Mouse (Mus musculus) spleen, adult 2 months (tissue): ENCODE data around the gene Foxj1. TPM values are rescaled to one million over a fixed set of nuclear protein-coding genes. Genes with fewer than 3 reads are reported as not detected.
A peak's percentile ranks its signal among the peaks of the same experiment; 100 is the strongest.
"Not testable (repeated sequence)": the region's sequence is repeated elsewhere in the genome, so short reads cannot be mapped to it uniquely, and the experiment has no call there.

ENCODE experiments used
- DNase-seq, 2 experiments: peaks; one replicate each; pipeline versions ENCODE4 v3.0.0 to v3.0.0-alpha.2; 2012 to 2021; ENCODE audit warnings: low spot score in 2 of 2, low read depth in 1 of 2
- H3K27ac ChIP-seq: fragments of 200-500 bp; 2 replicates; pipeline ENCODE4 v1.5.1; 2012; ENCODE audit warnings: low read length, inconsistent platforms; ENCODE audit not compliant: insufficient read depth
- H3K27me3 ChIP-seq: fragments of 200-500 bp; 2 replicates; pipeline ENCODE4 v1.6.1; 2012; ENCODE audit warnings: mild to moderate bottlenecking, moderate library complexity, low read length, inconsistent platforms; ENCODE audit not compliant: control insufficient read depth, insufficient read depth
- H3K36me3 ChIP-seq: fragments of 200-500 bp; 2 replicates; pipeline ENCODE4 v1.6.1; 2012; ENCODE audit warnings: mild to moderate bottlenecking, low read length, inconsistent platforms; ENCODE audit not compliant: control insufficient read depth, insufficient read depth
- H3K4me1 ChIP-seq: fragments of 200-500 bp; 2 replicates; pipeline ENCODE4 v1.6.1; 2011; ENCODE audit warnings: inconsistent platforms; ENCODE audit not compliant: control insufficient read depth, insufficient read depth, insufficient read length
- H3K4me3 ChIP-seq: fragments of 200-500 bp; 2 replicates; pipeline ENCODE4 v1.5.1; 2011; ENCODE audit warnings: mild to moderate bottlenecking, inconsistent platforms; ENCODE audit not compliant: insufficient read depth, insufficient read length; ENCODE audit errors: extremely low read depth
- CTCF ChIP-seq: fragments of 200-500 bp; IDR thresholded peaks from 2 replicates; pipeline ENCODE4 v1.5.1; 2011; ENCODE audit warnings: mild to moderate bottlenecking, inconsistent platforms; ENCODE audit not compliant: insufficient read depth, insufficient read length, insufficient replicate concordance; ENCODE audit errors: extremely low read depth
- POLR2A ChIP-seq: fragments of 200-500 bp; IDR thresholded peaks from 2 replicates; pipeline ENCODE4 v1.6.1; 2011; ENCODE audit warnings: low read depth, low read length, inconsistent platforms
- WGBS: fragments of 180-500 bp; shearing (Covaris S2); methylation state at CpG from one replicate; pipeline ENCODE4 v1.1.7; 2018; 5-methylcytosine and 5-hydroxymethylcytosine counted together
- polyA plus RNA-seq: library from polyadenylated mRNA; depleted of rRNA; stranded (reverse); fragments of >200 nt; gene quantifications from 2 replicates; pipeline ENCODE4 v1.2.3, GENCODE M21; 2012

The Foxj1 gene
- polyA plus RNA-seq, 1 experiment: 0.47 TPM

DNA sequence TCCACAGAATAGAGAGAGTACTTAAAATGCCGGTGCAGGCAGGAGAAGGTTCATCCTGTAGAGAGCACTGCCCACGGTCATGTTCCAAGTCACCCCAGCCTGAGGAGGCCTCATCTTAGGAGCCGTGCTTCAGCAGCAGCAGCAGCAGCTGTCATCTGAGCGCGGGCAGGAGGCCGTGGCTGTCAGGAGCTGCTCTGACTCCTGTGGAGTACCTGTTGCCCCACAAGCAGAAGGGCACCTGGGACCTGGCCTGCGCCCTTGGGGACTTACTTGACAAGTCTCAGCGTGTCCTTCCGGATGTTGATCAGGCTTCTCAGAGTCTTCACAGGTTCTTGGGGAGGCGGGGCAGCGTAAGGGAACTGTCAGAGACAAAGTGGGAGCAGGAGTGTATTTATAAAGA is 26.8 kb upstream of the Foxj1 start:
- no peak overlapping the region for H3K4me3 ChIP-seq
- no peaks in the 10 kb centered on the region for H3K27me3 ChIP-seq
- no peak for TF ChIP-seq POLR2A
- TF ChIP-seq CTCF: no peak
- peaks cover 9% of the 10 kb centered on the region; the same call in 1 of the 2 replicates for H3K4me1 ChIP-seq
- 47% methylated on average over 11 of the region's 11 CpGs for WGBS
- no peaks in the 10 kb centered on the region for H3K36me3 ChIP-seq
- peak in 1 of 2 experiments; percentile 23 for DNase-seq
- no peak overlapping the region for H3K27ac ChIP-seq

DNA sequence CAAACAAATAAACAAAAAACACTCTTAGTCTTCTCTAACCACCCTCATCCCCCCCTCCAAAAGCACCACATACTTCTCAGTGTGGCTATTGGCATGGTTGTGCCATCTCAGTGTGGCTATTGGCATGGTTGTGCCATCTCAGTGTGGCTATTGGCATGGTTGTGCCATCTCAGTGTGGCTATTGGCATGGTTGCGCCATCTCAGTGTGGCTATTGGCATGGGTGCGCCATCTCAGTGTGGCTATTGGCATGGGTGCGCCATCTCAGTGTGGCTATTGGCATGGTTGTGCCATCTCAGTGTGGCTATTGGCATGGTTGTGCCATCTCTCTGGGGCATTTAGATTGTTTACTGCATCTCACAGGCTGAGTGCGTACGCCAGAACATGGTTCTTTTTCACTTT is 25.7 kb upstream of the Foxj1 start:
- H3K4me1 ChIP-seq, H3K27me3 ChIP-seq, H3K27ac ChIP-seq, DNase-seq, H3K36me3 ChIP-seq, H3K4me3 ChIP-seq: not testable (repeated sequence)
- 94% methylated on average over 5 of the region's 5 CpGs for whole genome bisulfite sequencing

DNA sequence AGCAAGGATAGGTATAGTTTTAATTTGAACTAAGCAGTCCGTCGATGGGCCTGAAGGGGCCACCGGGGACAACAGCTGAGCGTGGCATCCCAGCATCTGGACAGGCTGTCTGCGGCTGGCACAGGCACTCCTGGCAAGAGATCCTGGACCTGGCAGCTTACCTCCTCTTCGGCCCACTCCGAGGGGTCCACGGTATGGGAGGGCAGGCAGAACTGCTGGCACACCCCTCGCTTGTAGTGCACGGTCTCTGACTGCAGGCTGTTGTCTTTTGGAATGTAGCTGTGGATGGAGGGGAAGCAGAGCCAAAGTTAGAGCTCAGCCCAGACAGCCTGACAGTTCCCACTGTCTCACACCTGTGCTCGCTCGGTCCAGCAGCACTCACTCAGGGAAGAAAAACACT is 24.5 kb upstream of the Foxj1 start:
- Histone ChIP-seq H3K4me1 (peaks cover 9% of the 10 kb centered on the region; the same call in 1 of the 2 replicates), H3K4me3 (no peak overlapping the region), H3K27ac (no peak overlapping the region), H3K27me3 (no peaks in the 10 kb centered on the region), H3K36me3 (peaks cover 3% of the 10 kb centered on the region; the same call in 1 of the 2 replicates)
- TF ChIP-seq CTCF (no peak), POLR2A (no peak)
- DNase-seq: no peak
- WGBS: 52% methylated on average over 12 of the region's 12 CpGs

DNA sequence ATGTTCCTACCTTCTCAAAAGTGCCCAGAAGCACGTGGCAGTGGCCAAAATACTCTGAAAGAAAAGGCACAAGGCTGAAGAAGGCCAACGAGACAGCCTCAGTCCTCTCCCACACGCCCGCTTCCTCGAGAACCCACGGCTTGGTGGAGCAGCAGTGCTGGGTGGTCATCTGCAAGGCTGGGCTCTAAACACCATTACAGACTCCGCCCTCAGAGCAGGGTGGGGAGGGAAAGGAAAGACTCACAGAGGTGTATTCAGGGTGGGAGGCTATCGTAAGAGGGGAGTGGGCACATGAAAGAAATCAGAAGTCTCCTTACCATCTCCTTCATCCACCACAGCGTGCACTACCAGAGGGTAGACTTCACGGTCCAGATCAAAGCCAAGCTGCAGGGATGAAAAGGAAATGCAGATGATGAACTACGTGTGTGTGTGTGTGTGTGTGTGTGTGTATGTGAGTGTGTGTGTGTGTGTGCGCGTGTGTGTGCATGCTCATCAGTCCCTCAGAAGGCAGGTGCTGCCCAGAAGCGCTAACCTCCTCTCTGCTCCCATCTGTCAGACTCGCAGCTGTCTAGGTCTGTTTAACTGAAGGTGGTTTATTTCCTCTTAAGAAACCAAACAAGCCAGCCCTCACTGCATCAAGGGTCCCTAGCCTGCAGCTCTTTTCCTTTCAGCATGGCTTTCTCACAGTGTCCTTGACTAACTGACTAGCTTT is 23.9 kb upstream of the Foxj1 start:
- Histone ChIP-seq H3K4me3 (no peak overlapping the region), H3K27ac (no peak overlapping the region)
- DNase-seq: no peak

DNA sequence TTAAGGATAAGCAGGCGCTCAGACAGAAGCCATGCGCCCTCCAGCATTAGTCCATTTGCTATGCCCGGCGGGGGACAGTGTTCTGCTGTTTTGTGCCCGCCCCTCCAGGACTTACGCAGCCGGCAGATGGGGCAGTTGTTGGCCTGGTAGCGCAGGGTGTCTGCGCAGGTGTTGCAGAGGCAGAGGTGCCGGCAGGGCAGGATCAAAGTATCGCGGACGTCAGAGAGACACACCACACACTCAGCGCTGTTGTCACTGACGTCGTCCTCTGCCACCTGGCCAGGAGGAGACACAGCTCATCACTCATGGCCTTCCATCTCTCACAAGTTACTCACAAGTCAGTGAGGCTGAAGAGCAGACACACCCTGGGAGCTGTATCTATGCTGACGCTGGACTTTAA is 19.3 kb upstream of the Foxj1 start:
- TF ChIP-seq CTCF (no peak), POLR2A (no peak)
- 0 out of 2 replicates have a peak, but pooled peaks cover 7% of the 10 kb centered on the region for H3K4me1 ChIP-seq
- no peaks in the 10 kb centered on the region for H3K27me3 ChIP-seq
- no peak for DNase-seq
- WGBS: 86% methylated on average over 17 of the region's 17 CpGs
- no peak overlapping the region for H3K4me3 ChIP-seq
- H3K36me3 ChIP-seq: peaks cover 9% of the 10 kb centered on the region
- H3K27ac ChIP-seq: no peak overlapping the region

More for the DNA sequence above, 23.9 kb upstream of the Foxj1 start:
- H3K4me1 ChIP-seq: peaks cover 9% of the 10 kb centered on the region; the same call in 1 of the 2 replicates
- H3K27me3 ChIP-seq: no peaks in the 10 kb centered on the region
- peaks cover 5% of the 10 kb centered on the region; the same call in 1 of the 2 replicates for H3K36me3 ChIP-seq
- WGBS: 35% methylated on average over 15 of the region's 15 CpGs
- TF ChIP-seq CTCF (no peak), POLR2A (no peak)

DNA sequence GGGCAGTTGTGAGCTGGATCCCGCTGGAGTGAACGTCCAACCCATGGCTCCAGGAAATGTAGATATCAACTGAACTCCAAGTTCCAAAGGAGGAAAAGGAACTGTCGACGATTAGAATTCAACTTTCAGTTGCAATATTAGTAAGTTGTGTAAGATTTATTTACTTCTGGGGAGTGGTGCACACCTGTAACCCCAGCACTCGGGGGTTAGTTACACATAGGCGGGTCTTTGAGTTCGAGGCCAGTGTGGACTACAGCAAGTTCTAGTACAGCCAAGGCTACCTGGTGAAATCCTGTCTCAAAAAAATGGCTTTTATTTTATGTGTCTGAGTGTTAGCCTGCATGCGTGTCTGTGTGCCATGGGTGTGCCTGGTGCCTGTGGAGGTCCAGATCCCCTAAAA is 18.3 kb upstream of the Foxj1 start:
- H3K4me1 ChIP-seq: no peaks in the 10 kb centered on the region
- no peaks in the 10 kb centered on the region for H3K27me3 ChIP-seq
- no peak for DNase-seq
- peaks cover 9% of the 10 kb centered on the region for H3K36me3 ChIP-seq
- TF ChIP-seq CTCF (no peak), POLR2A (no peak)
- no peak overlapping the region for H3K4me3 ChIP-seq
- WGBS: 86% methylated on average over 8 of the region's 8 CpGs
- no peak overlapping the region for H3K27ac ChIP-seq

DNA sequence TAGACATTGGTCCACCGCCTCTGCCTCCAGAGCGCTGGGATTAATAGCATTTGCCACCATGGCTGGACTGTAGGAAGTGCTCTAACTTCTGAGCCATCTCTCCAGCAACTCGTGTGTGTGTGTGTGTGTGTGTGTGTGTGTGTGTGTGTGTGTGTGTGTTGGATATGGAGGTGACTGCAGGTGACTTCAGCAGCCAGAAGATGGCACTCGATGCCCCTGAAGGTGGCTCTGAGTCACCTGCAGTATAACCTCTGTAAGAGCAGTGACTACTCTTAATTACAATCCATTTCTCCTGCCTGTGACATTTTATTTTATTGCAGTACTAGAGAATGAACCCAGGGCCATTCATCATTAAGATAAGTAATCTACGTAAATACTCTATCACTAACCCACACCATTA is 16.1 kb upstream of the Foxj1 start:
- TF ChIP-seq CTCF: no peak
- no peak for TF ChIP-seq POLR2A
- DNase-seq: no peak
- H3K4me3 ChIP-seq: no peak overlapping the region
- H3K27me3 ChIP-seq: no peaks in the 10 kb centered on the region
- WGBS: 88% methylated on average over 5 of the region's 5 CpGs
- H3K27ac ChIP-seq: no peak overlapping the region
- H3K4me1 ChIP-seq: no peaks in the 10 kb centered on the region
- peaks cover 18% of the 10 kb centered on the region for H3K36me3 ChIP-seq
